Mouse (Mus musculus): ENCODE measurements around the gene Gng8.

The Gng8 gene

DNA sequence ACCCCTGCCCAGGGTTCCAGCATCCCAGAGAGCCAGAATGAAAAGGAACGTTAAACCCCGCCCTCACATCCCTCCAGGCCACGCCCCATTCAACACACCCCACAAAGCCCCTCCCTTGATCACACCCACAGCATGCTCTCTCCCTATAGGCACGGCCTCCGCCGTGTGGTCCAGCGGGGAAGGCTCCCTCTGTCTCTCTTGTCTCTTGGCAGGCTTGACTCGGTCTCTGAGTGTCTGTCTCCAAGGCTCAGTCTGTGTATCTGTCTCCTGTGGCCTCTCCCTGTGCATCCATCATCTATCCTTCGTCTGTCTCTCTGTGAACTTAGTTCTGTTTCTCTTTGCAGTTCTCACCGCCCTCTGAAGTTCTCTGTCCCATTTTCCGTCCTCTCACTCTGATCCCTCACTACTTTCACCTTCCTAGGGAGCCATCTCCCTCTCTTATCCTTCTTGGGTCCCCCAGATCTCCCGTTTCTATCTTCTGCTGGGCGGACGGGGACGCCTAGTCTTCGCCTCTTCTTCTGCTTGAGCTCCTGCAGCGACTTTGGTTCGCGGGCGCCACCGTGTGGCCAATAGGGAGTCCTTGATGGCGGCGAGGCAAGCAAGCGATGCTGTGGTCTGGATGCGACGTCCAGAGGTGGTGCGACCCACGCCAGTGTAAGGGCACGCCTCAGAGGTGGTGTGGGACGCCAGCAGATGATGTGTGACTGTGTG lies at the start of gene Gng8:
Gene Gng8 (plus strand): TSS at position 146 of the 711 bp plus-strand sequence.
- peak; percentile 71 for DNase-seq (ENCODE audit: extremely low read depth, insufficient read length, low spot score)

GRCm38 (mm10) chr7:16842645-16843063 lies 48.9 kb upstream of the Gng8 start, which contains the start of gene Prkd2:
Gene Prkd2 (plus strand): TSS chr7:16842902.
- peak; percentile 76 for DNase-seq (ENCODE audit: extremely low read depth, insufficient read length, low spot score)

DNA sequence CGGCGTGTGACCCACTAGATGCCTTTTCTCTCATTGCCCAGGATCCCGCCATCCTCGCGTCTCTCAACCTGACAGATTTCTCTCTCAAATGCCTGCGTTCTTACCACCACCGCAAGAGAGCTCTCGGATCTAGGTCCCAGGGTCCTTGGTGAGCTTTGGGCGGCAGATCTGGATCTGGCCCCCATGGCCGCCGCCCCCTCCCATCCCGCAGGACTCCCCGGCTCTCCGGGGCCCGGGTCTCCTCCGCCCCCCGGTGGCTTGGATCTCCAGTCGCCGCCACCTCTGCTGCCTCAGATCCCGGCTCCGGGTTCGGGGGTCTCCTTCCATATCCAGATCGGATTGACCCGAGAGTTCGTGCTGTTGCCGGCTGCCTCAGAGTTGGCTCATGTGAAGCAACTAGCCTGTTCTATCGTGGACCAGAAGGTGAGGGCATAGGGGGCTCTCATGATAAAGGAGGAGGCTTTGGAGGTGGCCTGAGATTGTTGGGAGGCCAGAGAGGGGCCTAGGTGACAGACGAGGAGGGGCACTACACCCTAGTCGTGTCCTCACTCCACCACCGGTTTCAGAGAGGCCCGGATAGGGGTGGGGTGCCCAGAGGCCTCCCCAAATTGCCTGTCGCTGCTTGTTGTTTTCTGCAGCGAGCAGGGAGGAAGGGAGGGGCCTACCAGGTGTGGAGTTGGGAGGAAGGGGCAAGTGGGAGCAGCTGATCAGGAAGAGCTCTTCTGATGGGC lies 48.0 kb upstream of the Gng8 start:
- peak; percentile 35 for DNase-seq (ENCODE audit: extremely low read depth, insufficient read length, low spot score)

DNA sequence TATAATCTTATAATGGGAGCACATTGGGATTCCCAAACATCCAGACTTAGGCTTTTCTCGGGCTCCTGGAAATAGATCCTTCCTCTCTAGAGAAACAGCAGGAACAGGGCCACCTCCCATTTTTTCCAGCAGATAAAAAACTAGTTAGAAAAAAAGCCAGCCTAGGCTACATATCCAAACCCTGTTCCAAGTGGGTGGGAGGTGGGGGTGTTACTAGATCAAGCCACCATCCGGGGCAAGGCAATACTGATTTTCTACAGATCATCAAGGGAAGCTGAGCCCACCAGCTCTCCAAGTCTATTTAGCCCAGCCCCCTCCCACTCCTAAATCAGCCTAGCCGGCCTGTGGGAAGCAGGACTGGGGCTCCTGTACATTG lies 46.9 kb upstream of the Gng8 start:
- DNase-seq (ENCODE audit: extremely low read depth, insufficient read length, low spot score), result no peak

DNA sequence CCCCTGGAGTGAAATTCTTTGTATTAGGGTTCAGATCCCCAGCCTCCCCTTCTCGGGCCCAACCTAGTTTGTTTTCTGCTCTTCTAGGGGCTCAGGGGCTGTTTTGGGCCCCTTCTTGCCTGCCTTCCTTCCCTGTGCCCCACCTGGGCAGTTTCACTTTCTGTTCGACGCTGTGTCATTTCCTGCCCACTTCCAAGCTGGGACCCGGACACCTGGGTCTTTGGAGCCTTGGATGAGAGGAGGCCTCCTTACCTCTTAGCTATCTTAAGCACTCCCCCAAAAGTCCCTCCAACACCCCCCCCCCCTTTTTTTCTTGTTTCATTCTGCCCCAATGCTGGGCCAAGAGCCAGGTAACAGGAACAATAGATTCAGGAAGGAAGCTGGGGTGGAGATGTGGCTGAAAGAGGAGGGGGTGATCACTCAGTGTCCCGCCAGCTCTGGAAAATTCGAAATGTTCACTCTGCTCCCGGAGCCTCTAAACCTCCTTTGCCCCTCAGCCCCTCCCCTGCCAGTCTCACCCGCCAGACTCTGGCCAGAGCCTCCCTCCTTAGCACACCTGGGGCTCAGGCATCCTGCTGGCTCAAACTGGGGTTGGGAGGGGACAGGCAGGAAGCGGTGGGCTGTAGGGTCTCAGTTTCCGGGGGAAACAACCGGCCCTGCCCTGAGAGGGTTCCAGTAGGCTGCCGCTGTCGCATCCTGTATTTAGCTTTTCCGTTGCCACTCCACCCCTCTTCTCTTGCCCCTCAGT lies 46.3 kb upstream of the Gng8 start:
- no peak for DNase-seq (ENCODE audit: extremely low read depth, insufficient read length, low spot score)

- DNase-seq (ENCODE audit: extremely low read depth, insufficient read length, low spot score), result no peak
Observed at GRCm38 (mm10) chr7:16845820-16846167, 45.8 kb upstream of the Gng8 start.

DNA sequence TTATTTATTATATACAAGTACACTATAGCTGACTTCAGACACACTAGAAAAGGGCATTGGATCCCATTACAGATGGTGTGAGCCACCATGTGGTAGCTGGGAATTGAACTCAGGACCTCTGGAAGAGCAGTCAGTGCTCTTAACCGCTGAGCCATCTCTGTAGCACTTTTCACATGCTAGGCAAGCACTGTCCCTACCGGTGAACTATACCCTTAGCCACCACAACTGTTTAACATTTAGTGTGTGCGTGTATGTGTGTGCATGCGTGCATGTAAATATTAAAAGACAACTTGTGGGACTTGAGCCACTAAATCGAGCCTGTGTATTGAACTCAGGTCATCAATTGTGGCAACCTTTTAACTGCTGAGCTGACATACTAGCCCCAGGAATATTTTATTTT lies 44.8 kb upstream of the Gng8 start:
- DNase-seq (ENCODE audit: extremely low read depth, insufficient read length, low spot score), result no peak

DNA sequence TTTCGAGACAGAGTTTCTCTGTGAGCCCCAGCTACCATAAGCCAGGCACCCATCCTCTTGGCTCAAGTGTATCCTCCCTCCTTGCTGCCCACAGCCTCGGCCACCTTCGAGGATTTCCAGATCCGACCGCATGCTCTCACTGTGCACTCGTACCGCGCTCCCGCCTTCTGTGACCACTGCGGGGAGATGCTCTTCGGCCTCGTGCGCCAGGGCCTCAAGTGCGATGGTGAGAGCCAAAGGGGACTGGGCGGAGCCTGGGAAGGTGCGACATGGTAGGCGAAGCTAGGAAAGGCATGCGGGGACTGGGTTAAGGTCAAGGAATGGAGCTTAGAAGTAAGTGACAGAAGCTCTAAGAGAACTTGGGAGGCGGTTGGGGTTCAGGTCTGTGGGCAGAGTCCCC lies 44.1 kb upstream of the Gng8 start:
- DNase-seq (ENCODE audit: extremely low read depth, insufficient read length, low spot score), result no peak

- DNase-seq (ENCODE audit: extremely low read depth, insufficient read length, low spot score), result no peak
Observed at GRCm38 (mm10) chr7:16848579-16848978, 43.0 kb upstream of the Gng8 start.

DNA sequence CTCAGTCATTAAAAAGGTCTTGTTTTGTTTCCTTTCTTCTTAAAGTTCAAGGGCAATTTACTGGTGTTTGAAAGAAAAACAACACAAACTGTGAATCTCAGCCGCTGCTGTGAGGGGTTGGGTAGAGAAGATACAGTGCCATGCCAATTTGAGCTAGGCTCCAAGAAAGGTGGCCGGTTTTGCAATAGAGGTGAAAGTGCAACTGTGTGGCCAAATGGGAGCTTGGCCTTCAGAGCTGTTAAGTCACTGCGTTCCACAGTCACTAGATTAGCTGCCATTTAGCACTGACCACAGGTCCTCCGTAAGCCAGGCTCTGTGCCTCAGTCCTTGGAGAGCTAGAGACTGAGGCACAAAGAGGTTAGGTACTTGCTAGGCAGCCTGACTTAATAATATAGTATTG lies 40.0 kb upstream of the Gng8 start:
- no peak for DNase-seq (ENCODE audit: extremely low read depth, insufficient read length, low spot score)

GRCm38 (mm10) chr7:16853302-16853831 lies 38.2 kb upstream of the Gng8 start:
- DNase-seq (ENCODE audit: extremely low read depth, insufficient read length, low spot score), result no peak

DNA sequence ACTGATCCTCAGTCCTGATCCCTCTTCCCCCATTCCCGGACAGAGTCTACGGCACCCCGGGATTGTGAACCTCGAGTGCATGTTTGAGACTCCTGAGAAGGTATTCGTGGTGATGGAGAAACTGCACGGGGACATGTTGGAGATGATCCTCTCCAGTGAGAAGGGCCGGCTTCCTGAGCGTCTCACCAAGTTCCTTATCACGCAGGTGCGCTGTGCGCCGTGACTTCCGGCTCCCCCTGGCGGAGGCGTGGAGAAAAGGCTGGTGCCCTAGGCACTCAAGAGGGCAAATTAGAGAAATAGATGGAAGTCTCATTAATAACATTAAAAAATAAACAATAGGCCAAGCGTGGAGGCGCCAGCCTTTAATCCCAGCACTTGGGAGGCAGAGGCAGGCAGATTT lies 33.2 kb upstream of the Gng8 start:
- DNase-seq (ENCODE audit: extremely low read depth, insufficient read length, low spot score), result no peak

- no peak for DNase-seq (ENCODE audit: extremely low read depth, insufficient read length, low spot score)
Observed at GRCm38 (mm10) chr7:16859902-16860651, 31.5 kb upstream of the Gng8 start.

- DNase-seq (ENCODE audit: extremely low read depth, insufficient read length, low spot score), result no peak
Observed at GRCm38 (mm10) chr7:16867488-16867887, 24.1 kb upstream of the Gng8 start.

- DNase-seq (ENCODE audit: extremely low read depth, insufficient read length, low spot score), result no peak
Observed at GRCm38 (mm10) chr7:16869497-16869896, 22.1 kb upstream of the Gng8 start.

GRCm38 (mm10) chr7:16871600-16871999 lies 20.0 kb upstream of the Gng8 start:
- no peak for DNase-seq (ENCODE audit: extremely low read depth, insufficient read length, low spot score)

- no peak for DNase-seq (ENCODE audit: extremely low read depth, insufficient read length, low spot score)
Observed at GRCm38 (mm10) chr7:16872478-16872877, 19.1 kb upstream of the Gng8 start.

- DNase-seq (ENCODE audit: extremely low read depth, insufficient read length, low spot score), result no peak
Observed at GRCm38 (mm10) chr7:16873392-16873791, 18.2 kb upstream of the Gng8 start.

GRCm38 (mm10) chr7:16874190-16874589 lies 17.4 kb upstream of the Gng8 start:
- DNase-seq (ENCODE audit: extremely low read depth, insufficient read length, low spot score), result peak; percentile 66

DNA sequence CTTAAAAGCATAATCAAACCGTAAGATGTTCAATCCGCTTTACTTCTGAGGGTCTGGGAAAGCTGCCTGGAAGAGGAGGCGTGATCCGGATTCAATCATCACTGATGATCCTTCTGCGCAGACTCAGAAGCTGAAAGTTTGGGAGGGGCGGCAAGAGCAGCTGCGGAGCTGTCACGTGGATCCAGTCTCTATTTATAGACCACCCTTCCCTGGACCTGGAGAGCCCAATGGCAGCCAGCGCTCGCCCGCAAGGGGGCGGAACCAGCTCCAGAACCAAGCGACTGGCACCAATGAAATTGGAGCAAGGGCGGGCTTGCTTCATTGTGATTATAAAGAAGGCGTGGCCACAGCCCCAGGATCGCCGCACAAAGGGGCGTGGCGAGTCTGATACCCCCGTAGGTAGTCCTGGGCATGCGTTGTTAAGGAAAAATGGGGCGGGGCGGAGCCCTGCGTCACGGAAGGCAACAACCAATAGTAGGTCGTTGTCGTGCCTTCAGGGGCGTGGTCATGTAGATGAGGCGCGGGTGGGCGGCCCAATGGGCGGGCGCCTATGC lies 16.8 kb upstream of the Gng8 start:
- DNase-seq (ENCODE audit: extremely low read depth, insufficient read length, low spot score), result peak; percentile 99

GRCm38 (mm10) chr7:16875310-16875325 lies 16.5 kb upstream of the Gng8 start, which contains the start of gene Dact3:
Gene Dact3 (plus strand): TSS chr7:16875317.
- DNase-seq (ENCODE audit: extremely low read depth, insufficient read length, low spot score), result no peak
